Mouse (Mus musculus) Patski (cell line): ENCODE data around the gene Col4a2. TPM values are rescaled to one million over a fixed set of nuclear protein-coding genes. Genes with fewer than 3 reads are reported as not detected.

Source experiments
- ATAC-seq: fragments of 100-300 bp; one replicate; pipeline ENCODE4 v1.8.0; 2021
- CTCF ChIA-PET: fragments of 350-600 bp; sonication (Branson Sonifier 250); formaldehyde crosslinking; loops from one replicate; lab custom pipeline; 2022; ENCODE audit warnings: inconsistent platforms; lab: Charles Lee
- POLR2A ChIA-PET: fragments of 350-600 bp; sonication (Branson Sonifier 250); formaldehyde crosslinking; loops from one replicate; lab custom pipeline; 2022; ENCODE audit warnings: antibody characterized with exemption, inconsistent platforms; lab: Charles Lee
- DNase-seq: peaks from one replicate; pipeline ENCODE4 v3.0.0-alpha.2; 2011; ENCODE audit warnings: low read depth, low spot score
- H3K27me3 ChIP-seq: fragments of 371-371 bp; one replicate; pipeline ENCODE4 v1.5.1; 2021
- CTCF ChIP-seq: fragments of 100-300 bp; IDR thresholded peaks from one replicate; pipeline ENCODE4 v1.5.1; 2021
- in situ Hi-C: fragments of 300-500 bp; cut with MboI; formaldehyde crosslinking; loops from 3 replicates; pipeline ENCODE4 v1.11.1; 2018; ENCODE audit warnings: low pct_unique_long_range_greater_than_20kb, mixed read lengths
- polyA plus RNA-seq: library from polyadenylated mRNA; unstranded; gene quantifications from one replicate; pipeline ENCODE4 v1.2.3, GENCODE M21; 2021

The Col4a2 gene
- polyA plus RNA-seq, 1 experiment from 2014 or later, result 206 TPM

DNA sequence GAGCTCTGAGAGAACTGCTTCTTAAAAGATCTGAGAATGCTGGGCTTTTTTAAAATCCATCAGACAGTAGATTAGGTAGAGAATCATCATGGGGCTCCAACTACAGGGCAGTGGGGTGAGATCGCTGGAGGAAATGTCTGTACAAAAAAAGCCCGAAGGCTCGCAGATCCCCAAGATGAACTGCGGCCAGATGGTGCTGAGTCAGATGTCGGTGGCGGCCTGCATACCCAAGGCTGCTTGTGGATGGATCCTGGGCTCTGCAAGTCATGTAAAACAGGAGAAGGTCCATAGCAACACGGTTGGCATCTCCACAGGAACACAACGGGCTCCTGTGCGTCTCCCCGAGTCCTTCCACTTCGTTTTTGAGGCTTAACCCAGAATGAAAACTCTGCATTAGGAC, 39.9 kb downstream of the Col4a2 start:
- ATAC-seq, result no peak
- ChIA-PET CTCF (interaction anchor here (1.2 kb wide), 1 partner anchor 9 kb away, joined by 3 read pairs; no protein-coding TSS in a partner anchor), POLR2A (no interaction called here)
- DNase-seq, result no peak
- in situ Hi-C loops, result no loop called here
- no peak for TF ChIP-seq CTCF
- H3K27me3 ChIP-seq, result no peaks in the 10 kb centered on the region

DNA sequence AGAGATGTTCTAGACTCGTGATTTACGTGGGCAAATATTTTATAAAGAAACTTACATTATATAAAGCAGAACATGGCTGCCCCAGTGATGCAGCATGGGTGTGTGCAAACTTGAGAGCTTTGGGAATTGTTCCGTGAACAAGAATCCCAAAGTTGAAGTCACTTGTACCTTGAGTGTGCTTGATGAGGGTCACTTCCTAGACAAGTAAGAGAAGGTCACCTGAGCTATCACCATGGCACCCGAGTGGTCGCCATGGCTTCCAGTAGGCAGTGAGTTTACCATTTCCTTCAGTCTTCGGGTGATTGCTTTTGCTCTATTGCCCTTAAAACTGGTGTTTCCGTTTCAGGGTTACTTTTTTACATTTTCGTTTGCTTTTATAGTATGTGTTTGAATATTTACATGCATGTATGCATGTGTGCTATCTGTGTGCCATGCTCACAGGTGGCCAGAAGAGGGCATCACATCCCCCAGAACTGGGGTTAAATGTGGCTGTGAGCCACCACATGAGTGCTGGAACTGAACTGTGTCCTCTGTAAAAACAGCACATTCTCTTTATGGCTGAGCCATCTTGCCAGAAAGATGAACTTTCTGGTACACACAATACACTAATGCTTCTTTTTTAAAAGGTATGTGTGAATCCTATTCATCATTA, 42.3 kb downstream of the Col4a2 start:
- DNase-seq (no peak), ATAC-seq (no peak)
- in situ Hi-C loops, result no loop called here
- CTCF ChIA-PET, result no interaction called here
- POLR2A ChIA-PET, result no interaction called here
- H3K27me3 ChIP-seq, result no peaks in the 10 kb centered on the region
- TF ChIP-seq CTCF, result no peak

DNA sequence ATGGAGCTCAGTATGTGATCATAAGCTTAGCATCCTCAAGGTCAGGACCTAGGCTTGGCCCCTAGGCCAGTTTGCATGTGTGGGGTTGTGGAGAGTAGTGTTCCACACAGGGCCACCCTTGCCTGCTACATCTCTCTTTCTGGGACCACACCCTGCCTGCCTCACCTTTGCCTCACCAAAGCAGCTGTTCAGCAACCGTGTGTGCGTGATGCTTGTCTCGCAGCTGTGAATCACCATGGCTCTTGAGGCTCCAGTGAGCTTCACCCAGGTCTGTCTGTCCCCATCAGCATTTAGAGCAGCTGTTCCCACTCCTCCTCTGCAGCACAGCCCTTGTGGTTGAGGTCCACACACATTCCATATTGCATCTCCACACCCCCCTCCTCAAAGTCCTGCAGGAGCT, 43.3 kb downstream of the Col4a2 start:
- ChIA-PET CTCF (interaction anchor here (1.3 to 1.4 kb wide), 2 partner anchors 13 to 18 kb away, joined by 3 read pairs; no protein-coding TSS in a partner anchor), POLR2A (interaction anchor here (0.6 kb wide), 1 partner anchor 10 kb away, joined by 3 read pairs; no protein-coding TSS in a partner anchor)
- in situ Hi-C loops, result no loop called here
- ATAC-seq (no peak), DNase-seq (no peak)
- TF ChIP-seq CTCF, result no peak
- H3K27me3 ChIP-seq, result no peaks in the 10 kb centered on the region

DNA sequence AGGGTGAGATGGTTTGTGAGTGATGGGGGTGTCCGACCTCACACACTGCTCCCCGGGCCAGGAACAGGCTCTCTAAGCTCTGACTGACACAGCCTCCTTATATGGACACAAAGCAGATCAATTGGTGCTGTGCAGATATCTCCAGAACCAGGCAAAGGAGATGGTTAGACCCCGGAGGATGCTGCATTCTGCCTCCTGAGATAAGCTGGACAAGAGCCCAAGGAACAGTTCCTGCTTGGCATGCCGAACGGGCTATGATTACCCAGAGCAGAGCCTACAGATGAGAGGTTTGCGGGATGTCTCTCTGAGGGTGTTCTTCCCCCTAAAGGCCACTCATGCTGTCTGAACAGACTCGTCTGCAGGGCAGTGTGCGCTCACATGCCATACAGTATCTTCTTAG, 44.2 kb downstream of the Col4a2 start:
- CTCF ChIA-PET, result interaction anchor here (1.3 to 1.4 kb wide), 2 partner anchors 13 to 17 kb away, joined by 3 read pairs; no protein-coding TSS in a partner anchor
- in situ Hi-C loops, result no loop called here
- DNase-seq, result no peak

GRCm38 (mm10) chr8:11357921-11358436, 45.4 kb downstream of the Col4a2 start:
- DNase-seq, result no peak
- H3K27me3 ChIP-seq, result no peaks in the 10 kb centered on the region
- CTCF ChIA-PET, result interaction anchor here (1.1 to 1.2 kb wide), 2 partner anchors 16 to 25 kb away, joined by 3 read pairs; no protein-coding TSS in a partner anchor
- POLR2A ChIA-PET, result no interaction called here
- no peak for TF ChIP-seq CTCF
- in situ Hi-C loops, result no loop called here
- ATAC-seq, result peak; percentile 44

More for the DNA sequence above, 44.2 kb downstream of the Col4a2 start:
- no peak for ATAC-seq
- POLR2A ChIA-PET, result interaction anchor here (0.8 kb wide), 1 partner anchor 99 kb away, joined by 3 read pairs; no protein-coding TSS in a partner anchor
- no peaks in the 10 kb centered on the region for H3K27me3 ChIP-seq
- TF ChIP-seq CTCF, result no peak

- CTCF ChIA-PET, result interaction anchor here (0.7 kb wide), 1 partner anchor 30 kb away, joined by 3 read pairs; no protein-coding TSS in a partner anchor
- in situ Hi-C loops, result no loop called here
- no peak for TF ChIP-seq CTCF
- POLR2A ChIA-PET, result interaction anchor here (0.7 to 1.6 kb wide), 2 partner anchors 19 to 46 kb away, joined by 3 to 6 read pairs; no protein-coding TSS in a partner anchor
- no peak for DNase-seq
- ATAC-seq, result no peak
- H3K27me3 ChIP-seq, result no peaks in the 10 kb centered on the region
Measured at GRCm38 (mm10) chr8:11359846-11360245, 47.2 kb downstream of the Col4a2 start.

DNA sequence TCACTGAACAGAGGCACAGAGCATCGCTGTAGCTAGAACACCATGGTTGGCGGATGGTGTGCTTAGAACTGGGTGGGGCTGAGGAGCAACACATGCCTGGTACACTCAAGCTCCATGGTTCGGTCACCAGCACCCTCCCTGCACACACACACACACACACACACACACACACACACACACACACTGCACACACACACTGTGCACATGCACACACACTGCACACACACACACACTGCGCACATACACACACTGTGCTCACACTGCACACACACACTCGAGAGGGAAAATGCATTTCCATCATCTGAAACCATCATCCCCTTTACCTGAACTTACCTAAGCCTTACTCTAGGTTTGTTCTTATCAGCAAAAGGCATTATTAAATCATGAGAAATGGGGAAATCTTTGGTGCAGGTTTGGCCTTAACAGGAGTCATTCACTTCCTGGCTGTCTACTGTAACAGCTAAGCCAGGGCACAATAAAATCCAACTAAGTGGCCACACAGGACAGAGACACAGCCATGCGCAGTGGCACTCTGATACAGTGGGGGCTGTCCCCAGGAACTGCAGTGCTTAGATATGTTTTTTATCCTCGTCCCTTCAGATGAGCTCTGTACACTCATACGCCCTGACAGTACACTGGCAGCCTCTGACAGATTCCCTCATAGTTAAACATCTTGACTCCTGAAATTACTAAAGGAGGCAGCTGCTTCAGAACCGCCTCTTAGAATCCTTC, 49.1 kb downstream of the Col4a2 start:
- ATAC-seq (no peak), DNase-seq (no peak)
- in situ Hi-C loops, result no loop called here
- ChIA-PET CTCF (interaction anchor here (1.3 to 1.8 kb wide), 5 partner anchors 15 to 108 kb away, joined by 4 to 7 read pairs (median 5); no protein-coding TSS in a partner anchor), POLR2A (interaction anchor here (1.6 kb wide), 1 partner anchor 48 kb away, joined by 6 read pairs; no protein-coding TSS in a partner anchor)
- H3K27me3 ChIP-seq, result no peaks in the 10 kb centered on the region
- TF ChIP-seq CTCF, result no peak

DNA sequence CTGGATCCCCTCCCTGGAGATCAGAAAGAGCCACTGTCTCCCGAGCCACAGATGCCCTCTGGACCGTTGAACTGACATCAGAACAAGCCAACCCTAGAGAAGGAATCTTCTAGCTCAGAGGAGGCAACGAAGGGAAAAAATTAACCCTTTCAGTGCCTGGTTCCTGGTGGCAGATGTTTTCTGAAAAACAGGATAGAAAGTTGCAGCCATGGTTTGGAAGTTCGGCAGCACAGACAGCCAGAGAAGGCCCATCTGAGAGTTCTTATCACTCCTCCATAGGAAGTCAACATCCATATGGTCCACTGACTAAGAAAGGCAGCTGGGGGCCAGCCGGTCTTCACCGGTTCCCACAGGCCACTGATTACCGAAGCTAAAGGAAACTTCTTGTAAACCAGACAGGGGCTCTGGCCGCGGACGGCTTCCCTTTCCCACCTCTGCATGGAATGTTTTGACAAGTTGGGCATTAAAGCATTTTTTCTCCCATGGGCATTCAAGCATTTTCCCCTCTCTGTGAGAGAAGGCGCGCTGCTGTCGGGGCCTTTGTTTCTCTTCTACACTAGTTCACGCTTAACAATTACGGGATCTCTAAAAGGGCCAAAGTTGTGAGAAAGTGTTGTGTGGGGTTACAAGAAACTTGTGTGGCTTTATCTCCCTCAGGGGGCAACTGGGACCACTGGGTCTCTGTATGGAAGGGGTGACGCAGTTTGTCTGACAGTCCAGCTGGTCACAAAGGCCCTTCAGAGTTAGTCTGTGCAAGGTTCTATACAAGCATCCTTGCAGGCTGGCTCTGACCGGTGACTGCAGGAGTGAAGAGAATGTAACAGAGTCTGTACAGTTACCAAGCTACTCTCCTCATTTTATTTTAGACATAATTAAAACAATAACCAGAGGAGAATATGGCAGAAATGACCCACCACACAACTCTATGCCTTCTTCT, 49.9 kb downstream of the Col4a2 start:
- no peaks in the 10 kb centered on the region for H3K27me3 ChIP-seq
- POLR2A ChIA-PET, result interaction anchor here (1.6 kb wide), 1 partner anchor 49 kb away, joined by 6 read pairs; no protein-coding TSS in a partner anchor
- ATAC-seq, result peak; percentile 75
- no peak for TF ChIP-seq CTCF
- DNase-seq, result peak; percentile 75
- in situ Hi-C loops, result no loop called here
- CTCF ChIA-PET, result interaction anchor here (1.3 to 1.8 kb wide), 5 partner anchors 16 to 109 kb away, joined by 4 to 7 read pairs (median 5); no protein-coding TSS in a partner anchor

DNA sequence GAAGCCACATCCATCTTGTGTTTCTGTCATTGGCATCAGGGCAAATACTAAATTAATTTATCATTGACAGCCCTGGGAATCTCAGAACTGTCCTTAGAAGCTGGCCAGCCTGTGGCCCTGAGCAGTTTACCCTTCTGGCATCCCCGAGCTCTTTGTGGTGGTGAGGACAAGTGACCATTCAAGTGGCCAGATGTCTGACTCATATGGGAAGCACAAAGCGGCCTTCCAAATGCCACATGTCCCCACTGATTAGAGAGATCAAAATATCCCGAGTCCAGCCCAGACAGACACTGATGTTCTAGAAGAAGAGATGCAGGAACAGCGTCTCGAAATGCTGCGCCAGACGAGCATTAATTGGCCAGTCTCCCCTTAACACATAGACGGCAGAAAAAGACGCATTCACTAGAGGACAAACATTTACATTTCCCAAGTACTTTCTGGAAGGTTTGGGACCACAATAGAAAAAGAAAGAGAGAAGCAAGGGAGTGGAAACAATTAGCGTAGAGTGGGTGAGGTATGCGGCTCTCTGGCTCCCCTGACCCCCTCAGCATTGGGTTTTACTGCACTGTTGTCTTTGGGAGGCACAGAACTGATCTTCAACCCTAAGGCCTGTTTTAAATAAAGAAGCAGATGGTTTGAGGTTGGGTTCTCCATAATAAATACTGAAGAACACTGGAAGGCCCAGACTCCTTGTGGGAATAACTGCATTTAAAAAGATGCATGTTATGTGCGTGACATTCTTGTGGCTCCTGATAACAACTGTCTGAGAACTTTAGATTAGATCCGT, 50.9 kb downstream of the Col4a2 start:
- in situ Hi-C loops, result no loop called here
- ATAC-seq (no peak), DNase-seq (no peak)
- CTCF ChIA-PET, result no interaction called here
- H3K27me3 ChIP-seq, result no peaks in the 10 kb centered on the region
- TF ChIP-seq CTCF, result no peak
- POLR2A ChIA-PET, result no interaction called here
